20 mouse cellular contexts compared by ENCODE assay signal in the genomic region with DNA sequence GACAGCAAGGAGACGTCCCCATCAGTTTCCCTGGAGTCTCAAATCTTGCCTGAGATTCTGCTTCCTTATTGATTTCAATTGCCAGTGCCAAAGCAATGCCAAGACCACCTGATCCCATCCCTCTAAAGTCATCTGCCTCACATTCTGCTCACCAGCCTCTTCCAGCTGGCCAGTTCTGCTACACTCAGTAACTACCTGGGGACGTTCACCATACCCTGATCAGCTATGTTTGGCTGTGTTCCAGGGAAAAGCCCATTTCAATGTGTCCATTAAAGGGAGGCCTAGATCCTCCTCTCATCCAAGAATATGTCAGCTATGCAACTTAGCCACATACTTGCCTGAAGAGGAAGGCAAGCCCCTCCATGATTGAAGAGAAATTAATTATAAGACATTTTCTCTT. TPM values are rescaled to one million over a fixed set of nuclear protein-coding genes. Genes with fewer than 3 reads are reported as not detected.
"Had no signal": no experiment of that assay in that cellular context is flagged by ENCODE, and none has a peak within 500 bp of the region (broad histone marks: within the 10 kb centered on the region; RNA-seq: fewer than 3 reads in every experiment).

No protein-coding gene starts in this region.

RNA-seq across cellular contexts. Expression of gene Mageb4, which starts 20.3 kb away (rescaled TPM):
- polyA plus RNA-seq: heart, adult 2 months; heart, embryonic 11.5 days; heart, embryonic 13.5 days; heart, embryonic 15.5 days; heart, postnatal 0 days; hindbrain, embryonic 11.5 days; hindbrain, embryonic 13.5 days; intestine, embryonic 14.5 days; intestine, embryonic 16.5 days; kidney, adult 2 months; kidney, embryonic 15.5 days; kidney, postnatal 0 days; large intestine, adult 2 months; limb, embryonic 11.5 days; limb, embryonic 13.5 days; limb, embryonic 15.5 days; liver, adult 2 months; liver, embryonic 12.5 days; liver, embryonic 14.5 days; liver, embryonic 16.5 days had no signal
